Mouse (Mus musculus): ENCODE measurements around the gene Sfxn3. TPM values are rescaled to one million over a fixed set of nuclear protein-coding genes. Genes with fewer than 3 reads are reported as not detected.
A peak's percentile ranks its signal among the peaks of the same experiment; 100 is the strongest.

The Sfxn3 gene
- polyA plus RNA-seq, 1 experiment, result 29.2 TPM

DNA sequence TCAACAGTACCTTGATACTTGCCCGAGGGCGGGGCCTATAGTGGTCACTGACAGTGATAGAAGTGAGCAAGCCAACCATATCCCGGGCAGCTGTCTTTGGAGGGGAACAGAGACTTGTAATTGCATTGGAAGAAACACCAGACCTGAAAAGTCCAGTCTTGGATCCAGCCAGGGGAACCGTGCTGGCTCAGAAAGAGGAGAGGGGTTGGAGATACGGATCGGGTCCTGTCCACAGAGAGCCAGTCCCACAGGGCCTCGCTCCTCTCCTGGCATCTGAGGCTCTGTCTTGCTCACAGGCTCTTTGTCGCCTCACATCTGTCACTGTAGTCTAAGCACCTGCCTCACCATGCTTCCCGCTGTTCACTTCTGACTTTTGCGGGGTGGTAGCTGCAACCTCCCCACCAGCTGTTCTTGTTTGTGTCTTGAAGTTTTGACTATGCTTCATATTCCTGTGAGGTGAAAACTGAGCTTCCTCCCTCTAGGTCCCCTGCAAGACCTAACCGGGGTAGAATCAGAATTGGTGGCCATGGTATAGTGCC is 2.8 kb upstream of the Sfxn3 start:
- Histone ChIP-seq H3K79me3 (ENCODE audit: low read depth) (peaks cover 8% of the 10 kb centered on the region), H3ac (ENCODE audit: control insufficient read depth, insufficient read length, low read depth) (no peak overlapping the region), H3K36me3 (ENCODE audit: control insufficient read depth, insufficient read depth) (peaks cover 6% of the 10 kb centered on the region), H3K79me2 (ENCODE audit: control insufficient read depth, insufficient read depth) (peaks cover 14% of the 10 kb centered on the region), H3K27me3 (ENCODE audit: control insufficient read depth, insufficient read depth, insufficient read length) (peaks cover 7% of the 10 kb centered on the region), H3K4me3 (ENCODE audit: insufficient read depth, poor library complexity, severe bottlenecking) (no peak overlapping the region)
- TF ChIP-seq CEBPB (IDR thresholded peaks at IDR 0.05; ENCODE audit: low read depth), result no peak
- TF ChIP-seq MAX (IDR thresholded peaks at IDR 0.05), result no peak

DNA sequence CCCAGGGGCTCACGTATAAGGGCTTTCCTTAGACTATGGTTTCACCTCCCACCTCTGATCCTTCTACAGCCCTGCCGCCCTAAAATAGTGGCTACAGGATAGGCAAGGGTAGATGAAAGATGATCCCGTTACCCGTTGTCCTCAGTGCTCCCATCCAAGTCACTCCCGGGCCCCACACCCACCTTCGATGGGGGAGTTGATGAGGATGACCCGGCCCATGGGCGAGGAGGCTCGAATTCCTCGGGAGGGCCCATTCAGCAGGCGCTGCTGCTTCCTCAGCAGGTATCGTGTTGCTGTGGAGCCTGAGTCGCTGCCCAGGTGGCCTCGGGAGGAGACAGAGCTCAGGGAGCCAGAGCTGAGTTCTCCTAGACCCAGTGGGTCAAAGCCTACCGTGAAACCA is 2.1 kb upstream of the Sfxn3 start:
- no peak for TF ChIP-seq CTCF (IDR thresholded peaks at IDR 0.05; ENCODE audit: control insufficient read depth, insufficient read depth, insufficient read length)
- TF ChIP-seq MYOG (IDR thresholded peaks at IDR 0.05; ENCODE audit: control insufficient read depth, extremely low read depth, insufficient read length), result no peak
- no peak for TF ChIP-seq MAX (IDR thresholded peaks at IDR 0.05)
- no peak for TF ChIP-seq CEBPB (IDR thresholded peaks at IDR 0.05; ENCODE audit: low read depth)
- TF ChIP-seq FOSL1 (IDR thresholded peaks at IDR 0.05; ENCODE audit: insufficient read depth, low read length, poor library complexity, severe bottlenecking), result no peak
- TF ChIP-seq USF1 (IDR thresholded peaks at IDR 0.05; ENCODE audit: low read depth), result no peak
- no peak for TF ChIP-seq MYOD1 (IDR thresholded peaks at IDR 0.05; ENCODE audit: control insufficient read depth, insufficient read length, low read depth)
- H3K79me3 ChIP-seq (ENCODE audit: low read depth), result peaks cover 10% of the 10 kb centered on the region
- H3K36me3 ChIP-seq (ENCODE audit: control insufficient read depth, insufficient read depth), result peaks cover 13% of the 10 kb centered on the region
- no peak overlapping the region for H3ac ChIP-seq (ENCODE audit: control insufficient read depth, insufficient read length, low read depth)
- H3K27me3 ChIP-seq (ENCODE audit: control insufficient read depth, insufficient read depth, insufficient read length), result peaks cover 3% of the 10 kb centered on the region
- H3K4me3 ChIP-seq (ENCODE audit: insufficient read depth, poor library complexity, severe bottlenecking), result no peak overlapping the region
- H3K79me2 ChIP-seq (ENCODE audit: control insufficient read depth, insufficient read depth), result peaks cover 22% of the 10 kb centered on the region

- Histone ChIP-seq H3K27me3 (ENCODE audit: control insufficient read depth, insufficient read depth, insufficient read length) (no peaks in the 10 kb centered on the region), H3K4me3 (ENCODE audit: insufficient read depth, poor library complexity, severe bottlenecking) (peak within 1 kb of the TSS; percentile 68), H3K36me3 (ENCODE audit: control insufficient read depth, insufficient read depth) (peaks cover 15% of the 10 kb centered on the region), H3K79me3 (ENCODE audit: low read depth) (peaks cover 10% of the 10 kb centered on the region), H3ac (ENCODE audit: control insufficient read depth, insufficient read length, low read depth) (no peak within 1 kb of the TSS), H3K79me2 (ENCODE audit: control insufficient read depth, insufficient read depth) (peaks cover 25% of the 10 kb centered on the region)
- TF ChIP-seq CTCF (IDR thresholded peaks at IDR 0.05; ENCODE audit: control insufficient read depth, insufficient read depth, insufficient read length) (no peak), CEBPB (IDR thresholded peaks at IDR 0.05; ENCODE audit: low read depth) (no peak), USF1 (IDR thresholded peaks at IDR 0.05; ENCODE audit: low read depth) (no peak), MYOD1 (IDR thresholded peaks at IDR 0.05; ENCODE audit: control insufficient read depth, insufficient read length, low read depth) (no peak), MYOG (IDR thresholded peaks at IDR 0.05; ENCODE audit: control insufficient read depth, extremely low read depth, insufficient read length) (no peak), MAX (IDR thresholded peaks at IDR 0.05) (no peak), FOSL1 (IDR thresholded peaks at IDR 0.05; ENCODE audit: insufficient read depth, low read length, poor library complexity, severe bottlenecking) (no peak)
Measured at GRCm38 (mm10) chr19:45045651-45046050, 1.7 kb upstream of the Sfxn3 start, which contains the start of gene Pdzd7. Pdzd7 (minus strand) TSS chr19:45045717.

GRCm38 (mm10) chr19:45046523-45047321 is 581 bp upstream of the Sfxn3 start:
- TF ChIP-seq MAX (IDR thresholded peaks at IDR 0.05) (no peak), MYOD1 (IDR thresholded peaks at IDR 0.05; ENCODE audit: control insufficient read depth, insufficient read length, low read depth) (no peak), USF1 (IDR thresholded peaks at IDR 0.05; ENCODE audit: low read depth) (no peak), FOSL1 (IDR thresholded peaks at IDR 0.05; ENCODE audit: insufficient read depth, low read length, poor library complexity, severe bottlenecking) (no peak), CEBPB (IDR thresholded peaks at IDR 0.05; ENCODE audit: low read depth) (no peak), CTCF (IDR thresholded peaks at IDR 0.05; ENCODE audit: control insufficient read depth, insufficient read depth, insufficient read length) (no peak), MYOG (IDR thresholded peaks at IDR 0.05; ENCODE audit: control insufficient read depth, extremely low read depth, insufficient read length) (no peak)
- Histone ChIP-seq H3K27me3 (ENCODE audit: control insufficient read depth, insufficient read depth, insufficient read length) (no peaks in the 10 kb centered on the region), H3K79me2 (ENCODE audit: control insufficient read depth, insufficient read depth) (peaks cover 36% of the 10 kb centered on the region), H3K36me3 (ENCODE audit: control insufficient read depth, insufficient read depth) (peaks cover 26% of the 10 kb centered on the region), H3K4me3 (ENCODE audit: insufficient read depth, poor library complexity, severe bottlenecking) (peak overlapping the region; percentile 68), H3K79me3 (ENCODE audit: low read depth) (peaks cover 10% of the 10 kb centered on the region), H3ac (ENCODE audit: control insufficient read depth, insufficient read length, low read depth) (peak overlapping the region; percentile 73)

- peaks cover 35% of the 10 kb centered on the region for H3K36me3 ChIP-seq (ENCODE audit: control insufficient read depth, insufficient read depth)
- peaks cover 10% of the 10 kb centered on the region for H3K79me3 ChIP-seq (ENCODE audit: low read depth)
- H3K79me2 ChIP-seq (ENCODE audit: control insufficient read depth, insufficient read depth), result peaks cover 36% of the 10 kb centered on the region
- H3K27me3 ChIP-seq (ENCODE audit: control insufficient read depth, insufficient read depth, insufficient read length), result no peaks in the 10 kb centered on the region
- peak overlapping the region; percentile 68 for H3K4me3 ChIP-seq (ENCODE audit: insufficient read depth, poor library complexity, severe bottlenecking)
- TF ChIP-seq MYOG (IDR thresholded peaks at IDR 0.05; ENCODE audit: control insufficient read depth, extremely low read depth, insufficient read length), result no peak
- no peak for TF ChIP-seq MYOD1 (IDR thresholded peaks at IDR 0.05; ENCODE audit: control insufficient read depth, insufficient read length, low read depth)
- TF ChIP-seq CTCF (IDR thresholded peaks at IDR 0.05; ENCODE audit: control insufficient read depth, insufficient read depth, insufficient read length), result no peak
- peak; percentile 23 for TF ChIP-seq FOSL1 (IDR thresholded peaks at IDR 0.05; ENCODE audit: insufficient read depth, low read length, poor library complexity, severe bottlenecking)
- peak; percentile 31 for TF ChIP-seq CEBPB (IDR thresholded peaks at IDR 0.05; ENCODE audit: low read depth)
- H3ac ChIP-seq (ENCODE audit: control insufficient read depth, insufficient read length, low read depth), result peak overlapping the region; percentile 75
Measured at GRCm38 (mm10) chr19:45047935-45048643, 786 bp downstream of the Sfxn3 start.
